Mouse (Mus musculus): ENCODE measurements around the gene Olfr389.

Olfr389 gene

DNA sequence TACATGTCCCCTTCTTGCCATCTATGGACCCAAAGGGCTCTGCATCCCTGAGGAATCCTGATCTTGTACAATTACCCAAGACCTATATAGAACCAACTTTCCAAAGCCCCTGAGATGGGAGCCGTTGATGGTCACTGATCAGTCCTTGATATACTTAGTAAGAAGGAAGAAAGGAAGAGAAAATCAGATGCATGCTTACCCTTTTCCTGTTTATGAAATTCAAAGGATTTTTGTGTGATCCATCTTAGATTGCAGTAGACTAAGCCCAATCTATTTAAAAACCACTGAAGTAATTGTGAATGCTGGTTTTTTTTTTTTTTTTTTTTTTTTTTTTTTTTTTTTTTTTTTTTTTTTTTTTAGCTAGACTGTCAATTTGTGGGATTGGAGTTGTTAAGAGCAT lies at the start of gene Olfr389:
TSS of gene Olfr389 (minus strand) at position 101 of the 400 bp plus-strand sequence.
- DNase-seq: no peak

DNA sequence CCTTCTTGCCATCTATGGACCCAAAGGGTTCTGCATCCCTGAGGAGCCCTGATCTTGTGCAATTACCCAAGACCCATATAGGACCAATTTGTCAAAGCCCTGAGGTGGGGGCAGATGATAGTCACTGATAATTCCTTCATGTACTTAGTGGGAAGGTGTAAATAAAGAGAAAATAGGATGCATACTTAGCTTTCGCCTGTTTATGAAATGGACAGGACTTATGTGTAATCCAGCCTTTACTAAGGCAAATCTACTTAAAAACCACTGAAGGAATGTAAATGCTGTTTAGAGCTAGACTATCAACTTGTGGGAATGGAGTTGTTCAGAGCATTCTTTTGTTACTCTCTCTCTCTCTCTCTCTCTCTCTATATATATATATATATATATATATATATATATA lies 36.4 kb upstream of the Olfr389 start, which contains the start of gene Olfr392:
TSS of gene Olfr392 (minus strand) at position 101 of the 400 bp plus-strand sequence.
- DNase-seq: no peak

DNA sequence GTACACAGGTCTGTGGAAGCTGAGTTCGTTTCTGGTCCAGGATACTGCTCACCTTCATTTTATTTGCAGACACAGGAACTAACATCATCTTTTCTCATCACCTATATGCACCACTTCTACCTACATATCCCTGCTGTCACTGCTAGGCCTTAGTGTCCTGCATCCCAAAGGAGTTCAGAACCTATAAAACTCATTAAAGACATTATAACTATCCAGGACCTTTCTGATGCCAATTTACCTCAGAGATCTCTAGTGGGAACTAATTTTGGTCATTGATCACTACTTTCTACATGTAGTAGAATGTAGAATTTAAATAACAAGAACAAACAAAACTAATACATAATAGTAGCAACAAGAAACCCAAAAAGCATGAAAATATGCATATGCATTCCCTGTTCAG lies 22.4 kb upstream of the Olfr389 start, which contains the start of gene Olfr391-ps:
TSS of gene Olfr391-ps (minus strand) at position 101 of the 400 bp plus-strand sequence.
- DNase-seq: no peak

DNA sequence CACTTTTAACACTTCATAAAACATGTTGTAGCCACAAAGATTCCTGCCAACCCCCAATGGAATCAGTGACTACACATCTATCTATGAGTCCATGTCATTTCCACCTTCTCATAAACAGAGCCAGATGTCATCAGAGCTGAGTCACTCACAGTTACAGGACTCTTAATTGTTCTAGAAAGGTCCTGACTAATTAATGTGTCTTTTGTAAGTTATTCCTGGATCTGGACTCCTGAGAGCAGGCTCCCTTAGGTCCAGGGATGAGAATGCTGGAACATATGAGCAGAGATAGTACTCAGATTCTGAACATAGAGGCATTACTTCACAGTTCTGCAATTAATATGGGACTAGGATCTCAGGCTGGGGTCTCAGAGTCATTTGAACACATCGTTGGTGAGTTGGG lies 2.2 kb upstream of the Olfr389 start, which contains the start of gene Olfr390:
TSS of gene Olfr390 (plus strand) at position 301 of the 400 bp plus-strand sequence.
- DNase-seq: no peak

DNA sequence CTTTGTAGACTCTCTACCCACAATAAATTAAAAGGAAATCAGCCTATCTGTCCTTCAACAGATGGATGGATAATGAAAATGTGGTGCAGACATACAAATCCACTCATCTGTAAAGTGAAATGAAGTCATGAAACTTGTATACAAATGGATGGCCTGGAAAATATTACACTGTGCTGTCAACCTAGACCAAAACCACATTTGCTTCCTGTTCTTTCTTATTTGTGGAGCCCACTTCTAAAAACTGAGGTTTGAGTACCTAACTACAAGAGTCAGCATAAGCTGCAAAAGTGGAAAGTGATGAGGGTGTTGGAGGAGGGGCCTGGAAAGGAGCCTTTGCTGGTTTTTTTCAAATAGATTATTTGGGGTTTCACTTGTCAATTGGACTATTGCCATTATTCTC lies 21.4 kb downstream of the Olfr389 start:
- DNase-seq: no peak
